ENCODE assay signal across 13 mouse cellular contexts in genomic region chr1:20700011-20700410, GRCm38 (mm10). TPM values are rescaled to one million over a fixed set of nuclear protein-coding genes. Genes with fewer than 3 reads are reported as not detected.
A peak's percentile ranks its signal among the peaks of the same experiment; 100 is the strongest.
DNase-seq lines count a peak whose midpoint lies in the region; ATAC-seq and TF ChIP-seq lines count a peak whose summit lies in the region.
"Had no signal": no experiment of that assay in that cellular context is flagged by ENCODE, and none has a peak within 500 bp of the region (broad histone marks: within the 10 kb centered on the region; RNA-seq: fewer than 3 reads in every experiment).

No protein-coding gene starts in this region.

- no peak for DNase-seq in forebrain, embryonic 11.5 days (ENCODE audit: low spot score)
- DNase-seq in liver, postnatal 0 days, result no peak
- peak; percentile 51 for DNase-seq in NIH3T3 (ENCODE audit: low read depth)
- peak; percentile 4 for DNase-seq in mesoderm, embryonic 11.5 days (ENCODE audit: low read depth, low spot score)
- DNase-seq in c-Kit-positive CD71-positive TER-119-positive erythroid progenitor cells, embryonic 14.5 days (ENCODE audit: low spot score), result no peak
- DNase-seq in spleen, postnatal 14 days (ENCODE audit: low spot score in 2 of 2), result no peak
- DNase-seq: thymus, postnatal 25 days had no signal

- H3K4me2 ChIP-seq in forebrain, embryonic 16.5 days (ENCODE audit: low read length), result no peak overlapping the region
- H3K4me2 ChIP-seq in forebrain, embryonic 11.5 days (ENCODE audit: low read depth, low read length, severe bottlenecking), result no peak overlapping the region
- H3K4me2 ChIP-seq in liver, postnatal 0 days (ENCODE audit: low read depth, low read length), result no peak overlapping the region
- H3K4me2 ChIP-seq in liver, embryonic 12.5 days, result no peak overlapping the region
- H3K4me2 ChIP-seq: heart, embryonic 13.5 days had no signal

- H3K27me3 ChIP-seq in forebrain, embryonic 16.5 days (replicated peaks; ENCODE audit: control insufficient read depth, insufficient read depth, low read length), result no peaks in the 10 kb centered on the region
- H3K27me3 ChIP-seq in forebrain, embryonic 11.5 days (ENCODE audit: control insufficient read depth, insufficient read depth, low read length), result no peaks in the 10 kb centered on the region
- no peaks in the 10 kb centered on the region for H3K27me3 ChIP-seq in liver, postnatal 0 days (ENCODE audit: insufficient read depth, low read length)
- no peaks in the 10 kb centered on the region for H3K27me3 ChIP-seq in liver, embryonic 12.5 days (replicated peaks)
- H3K27me3 ChIP-seq: heart, embryonic 13.5 days had no signal

- WGBS in forebrain, embryonic 16.5 days, result 73% methylated on average over 3 of the region's 3 CpGs
- WGBS in forebrain, embryonic 11.5 days, result 79% methylated on average over 3 of the region's 3 CpGs
- WGBS in liver, postnatal 0 days (ENCODE audit: insufficient replicate concordance), result 62% methylated on average over 3 of the region's 3 CpGs
- WGBS in liver, embryonic 12.5 days (ENCODE audit: insufficient replicate concordance), result 45% methylated on average over 3 of the region's 3 CpGs

- H3K9me3 ChIP-seq in forebrain, embryonic 16.5 days (ENCODE audit: control insufficient read depth, low read length), result no peaks in the 10 kb centered on the region
- H3K9me3 ChIP-seq in forebrain, embryonic 11.5 days (ENCODE audit: control insufficient read depth, low read length), result no peaks in the 10 kb centered on the region
- no peaks in the 10 kb centered on the region for H3K9me3 ChIP-seq in liver, postnatal 0 days (ENCODE audit: low read length)
- H3K9me3 ChIP-seq in liver, embryonic 12.5 days (replicated peaks), result 0 out of 2 replicates have a peak, but pooled peaks cover 2% of the 10 kb centered on the region

- no peak overlapping the region for H3K9ac ChIP-seq in forebrain, embryonic 16.5 days (replicated peaks; ENCODE audit: low read depth, low read length)
- no peak overlapping the region for H3K9ac ChIP-seq in forebrain, embryonic 11.5 days (ENCODE audit: low read length)
- H3K9ac ChIP-seq in liver, postnatal 0 days (replicated peaks), result no peak overlapping the region
- no peak overlapping the region for H3K9ac ChIP-seq in liver, embryonic 12.5 days
- H3K9ac ChIP-seq: heart, embryonic 13.5 days had no signal

- peak; percentile 60 for TF ChIP-seq CTCF in liver, postnatal 0 days (IDR thresholded peaks at IDR 0.05; ENCODE audit: low read depth)

- no peak overlapping the region for H3K27ac ChIP-seq in forebrain, embryonic 16.5 days (ENCODE audit: low read length)
- H3K27ac ChIP-seq in forebrain, embryonic 11.5 days (ENCODE audit: low read depth, low read length), result no peak overlapping the region
- no peak overlapping the region for H3K27ac ChIP-seq in liver, postnatal 0 days (ENCODE audit: low read depth)
- no peak overlapping the region for H3K27ac ChIP-seq in liver, embryonic 12.5 days
- H3K27ac ChIP-seq: heart, embryonic 13.5 days had no signal

- peak; percentile 40; the same call in 1 of the 2 replicates for ATAC-seq in forebrain, embryonic 16.5 days
- no peak for ATAC-seq in forebrain, embryonic 11.5 days (replicated peaks; ENCODE audit: low FRiP score)
- ATAC-seq in liver, postnatal 0 days, result no peak
- ATAC-seq in liver, embryonic 12.5 days, result no peak

- no peaks in the 10 kb centered on the region for H3K4me1 ChIP-seq in forebrain, embryonic 16.5 days (replicated peaks; ENCODE audit: control insufficient read depth, insufficient read depth, low read length)
- no peaks in the 10 kb centered on the region for H3K4me1 ChIP-seq in forebrain, embryonic 11.5 days (replicated peaks; ENCODE audit: control insufficient read depth, insufficient read depth, low read length)
- H3K4me1 ChIP-seq in liver, postnatal 0 days (ENCODE audit: insufficient read depth), result no peaks in the 10 kb centered on the region
- no peaks in the 10 kb centered on the region for H3K4me1 ChIP-seq in liver, embryonic 12.5 days
- H3K4me1 ChIP-seq: heart, embryonic 13.5 days had no signal

- no peak for TF ChIP-seq EP300 in liver, postnatal 0 days (IDR thresholded peaks at IDR 0.05; ENCODE audit: low read depth)

- no peaks in the 10 kb centered on the region for H3K36me3 ChIP-seq in forebrain, embryonic 16.5 days (ENCODE audit: control insufficient read depth, insufficient read depth)
- H3K36me3 ChIP-seq in forebrain, embryonic 11.5 days (ENCODE audit: control insufficient read depth, insufficient read depth, low read length), result no peaks in the 10 kb centered on the region
- H3K36me3 ChIP-seq in liver, postnatal 0 days (replicated peaks; ENCODE audit: insufficient read depth, low read length), result no peaks in the 10 kb centered on the region
- no peaks in the 10 kb centered on the region for H3K36me3 ChIP-seq in liver, embryonic 12.5 days
- H3K36me3 ChIP-seq: heart, embryonic 13.5 days had no signal

- H3K4me3 ChIP-seq in forebrain, embryonic 16.5 days (replicated peaks; ENCODE audit: low read length), result no peak overlapping the region
- no peak overlapping the region for H3K4me3 ChIP-seq in forebrain, embryonic 11.5 days (ENCODE audit: low read depth, low read length)
- no peak overlapping the region for H3K4me3 ChIP-seq in liver, postnatal 0 days (ENCODE audit: low read depth, low read length)
- H3K4me3 ChIP-seq in liver, embryonic 12.5 days, result no peak overlapping the region
- H3K4me3 ChIP-seq: erythroblast, embryonic 14.5 days; heart, embryonic 13.5 days had no signal

RNA-seq across cellular contexts. Expression of gene Il17a, which starts 30.7 kb away (rescaled TPM):
- polyA plus RNA-seq in forebrain, embryonic 16.5 days (2015; fragmentation: Nextera tagmentation; extraction: Ambion mirVana), result not detected in 2 replicates
- polyA plus RNA-seq in forebrain, embryonic 11.5 days (2014; fragmentation: Nextera tagmentation; extraction: Ambion mirVana), result not detected in 2 replicates
- polyA plus RNA-seq in liver, postnatal 0 days (2015; fragmentation: Nextera tagmentation; extraction: Ambion mirVana), result not detected in 2 replicates
- polyA plus RNA-seq in liver, embryonic 12.5 days (2016; fragmentation: Nextera tagmentation; extraction: Ambion mirVana), result not detected in 2 replicates
- polyA plus RNA-seq: erythroblast, embryonic 14.5 days; heart, embryonic 13.5 days; kidney, embryonic 16.5 days; limb, embryonic 11.5 days had no signal

Comparison
In these comparisons a context has a peak if more than half of its experiments do, and no peak if none do; other contexts are left out.
1. DNase-seq: peak in NIH3T3 (single experiment) and mesoderm, embryonic 11.5 days (single experiment); none in forebrain, embryonic 11.5 days (single experiment), liver, postnatal 0 days (single experiment), c-Kit-positive CD71-positive TER-119-positive erythroid progenitor cells, embryonic 14.5 days (single experiment) and spleen, postnatal 14 days (0 of 2).